Mouse (Mus musculus): ENCODE measurements at regions not wholly inside any gene's neighbourhood (a gene's known extent, or its start where the extent isn't known, plus 50 kb on each side); places are given as distances from the start of the nearest gene placed in this dataset.

GRCm38 (mm10) chr1:184644767-184645598 lies 87.4 kb downstream of the Hlx start (continued):
- TF ChIP-seq NRF1 (IDR thresholded peaks at IDR 0.05; ENCODE audit: insufficient read depth, low read depth, low read length, poor library complexity, severe bottlenecking) (no peak), MXI1 (IDR thresholded peaks at IDR 0.05; ENCODE audit: low read depth, low read length) (no peak), KAT2A (conservative IDR thresholded peaks at IDR 0.05; ENCODE audit: low read depth, low read length) (no peak)

GRCm38 (mm10) chr1:184630695-184631475 lies 101.5 kb downstream of the Hlx start:
- DNase-seq (ENCODE audit: low read depth, low spot score): no peak
- Histone ChIP-seq H3K4me3 (ENCODE audit: control insufficient read depth in 1 of 2, insufficient read depth in 1 of 2, low read depth in 2 of 2, low read length in 2 of 2) (no peak overlapping the region), H3K27ac (ENCODE audit: control insufficient read depth, low read depth, low read length) (no peak overlapping the region), H3K27me3 (ENCODE audit: control insufficient read depth in 1 of 2, insufficient read depth in 2 of 2, low read length in 2 of 2) (no peaks in the 10 kb centered on the region), H3K79me2 (ENCODE audit: control insufficient read depth, insufficient read depth, low read length, poor library complexity) (no peaks in the 10 kb centered on the region), H3K9me3 (replicated peaks; ENCODE audit: insufficient read depth, low read length) (no peaks in the 10 kb centered on the region), H3K36me3 (ENCODE audit: control insufficient read depth in 1 of 2, insufficient read depth in 2 of 2, low read length in 2 of 2) (no peaks in the 10 kb centered on the region), H3K4me1 (ENCODE audit: control insufficient read depth in 1 of 2, insufficient read depth in 2 of 2, low read length in 2 of 2) (peaks cover 0 to 6% of the 10 kb centered on the region in 2 experiments; a peak in 2 of 4 replicates), H3K9ac (ENCODE audit: control insufficient read depth, low read depth, low read length, poor library complexity, severe bottlenecking) (no peak overlapping the region)
- TF ChIP-seq GABPA (IDR thresholded peaks at IDR 0.05; ENCODE audit: low read depth, low read length): no peak
- no peak for TF ChIP-seq TAL1 (IDR thresholded peaks at IDR 0.05; ENCODE audit: low read length)
- no peak for TF ChIP-seq POLR2AphosphoS5 (IDR thresholded peaks at IDR 0.05; ENCODE audit: borderline replicate concordance, low read depth, low read length)
- TF ChIP-seq EP300 (IDR thresholded peaks at IDR 0.05; ENCODE audit: low read depth in 1 of 2, low read length in 2 of 2): no peak
- TF ChIP-seq CHD1 (IDR thresholded peaks at IDR 0.05; ENCODE audit: low read depth, low read length): no peak
- TF ChIP-seq GATA1 (IDR thresholded peaks at IDR 0.05; ENCODE audit: low read depth, low read length): no peak
- no peak for TF ChIP-seq ELF1 (IDR thresholded peaks at IDR 0.05; ENCODE audit: low read depth, low read length)
- no peak for TF ChIP-seq ETS1 (IDR thresholded peaks at IDR 0.05; ENCODE audit: low read depth, low read length)
- TF ChIP-seq MEF2A (IDR thresholded peaks at IDR 0.05; ENCODE audit: extremely low read depth, insufficient replicate concordance, low read depth, low read length, poor library complexity, severe bottlenecking): no peak
- TF ChIP-seq ZNF384 (IDR thresholded peaks at IDR 0.05; ENCODE audit: low read depth, low read length): no peak
- TF ChIP-seq MYC (IDR thresholded peaks at IDR 0.05; ENCODE audit: low read depth, low read length): no peak

- no peaks in the 10 kb centered on the region for H3K9me3 ChIP-seq (replicated peaks; ENCODE audit: insufficient read depth, low read length)
- no peak overlapping the region for H3K27ac ChIP-seq (ENCODE audit: control insufficient read depth, low read depth, low read length)
- DNase-seq (ENCODE audit: low read depth, low spot score): peak; percentile 19
- H3K9ac ChIP-seq (ENCODE audit: control insufficient read depth, low read depth, low read length, poor library complexity, severe bottlenecking): no peak overlapping the region
- H3K36me3 ChIP-seq (ENCODE audit: control insufficient read depth in 1 of 2, insufficient read depth in 2 of 2, low read length in 2 of 2): no peaks in the 10 kb centered on the region
- H3K79me2 ChIP-seq (ENCODE audit: control insufficient read depth, insufficient read depth, low read length, poor library complexity): no peaks in the 10 kb centered on the region
- no peak overlapping the region for H3K4me3 ChIP-seq (ENCODE audit: control insufficient read depth in 1 of 2, insufficient read depth in 1 of 2, low read depth in 2 of 2, low read length in 2 of 2)
- H3K27me3 ChIP-seq (ENCODE audit: control insufficient read depth in 1 of 2, insufficient read depth in 2 of 2, low read length in 2 of 2): no peaks in the 10 kb centered on the region
- TF ChIP-seq MAFK (IDR thresholded peaks at IDR 0.05; ENCODE audit: borderline replicate concordance, low read depth, low read length) (peak; percentile 65; the same call in 1 of the 2 replicates), SIN3A (IDR thresholded peaks at IDR 0.05; ENCODE audit: low read length) (no peak), SMC3 (IDR thresholded peaks at IDR 0.05; ENCODE audit: low read depth, low read length) (no peak), USF1 (IDR thresholded peaks at IDR 0.05; ENCODE audit: low read depth, low read length) (no peak)
- H3K4me1 ChIP-seq (ENCODE audit: control insufficient read depth in 1 of 2, insufficient read depth in 2 of 2, low read length in 2 of 2): peaks cover 0 to 6% of the 10 kb centered on the region in 2 experiments; a peak in 2 of 4 replicates
Observed at GRCm38 (mm10) chr1:184629194-184629593, 103.2 kb downstream of the Hlx start.

Data from MEL (cell line).